Mouse (Mus musculus) embryonic facial prominence, embryonic 15.5 days (tissue): ENCODE results near the gene Ptprt. TPM values are rescaled to one million over a fixed set of nuclear protein-coding genes. Genes with fewer than 3 reads are reported as not detected.

Source experiments
- ATAC-seq: fragments of 200-750 bp; cut with Nextera tagmentation; 2 replicates; pipeline ENCODE4 v1.8.0; 2017; ENCODE audit warnings: low read depth, moderate TSS enrichment; ENCODE audit not compliant: insufficient number of reproducible peaks, low FRiP score, low TSS enrichment
- H3K27ac ChIP-seq: fragments of 300-500 bp; sonication (generic); replicated peaks from 2 replicates; pipeline ENCODE4 v1.5.1; 2015; ENCODE audit warnings: mild to moderate bottlenecking, inconsistent platforms
- H3K27me3 ChIP-seq: fragments of 300-500 bp; sonication (generic); 2 replicates; pipeline ENCODE4 v1.6.1; 2015; ENCODE audit warnings: inconsistent platforms
- H3K36me3 ChIP-seq: fragments of 300-500 bp; sonication (generic); 2 replicates; pipeline ENCODE4 v1.6.1; 2015; ENCODE audit warnings: mild to moderate bottlenecking, inconsistent platforms
- H3K4me1 ChIP-seq: fragments of 300-500 bp; sonication (generic); 2 replicates; pipeline ENCODE4 v1.6.1; 2015; ENCODE audit warnings: inconsistent platforms
- H3K4me2 ChIP-seq: fragments of 300-500 bp; sonication (generic); replicated peaks from 2 replicates; pipeline ENCODE4 v1.6.1; 2015; ENCODE audit warnings: mild to moderate bottlenecking, inconsistent platforms
- H3K4me3 ChIP-seq: fragments of 300-500 bp; sonication (generic); replicated peaks from 2 replicates; pipeline ENCODE4 v1.5.1; 2015; ENCODE audit warnings: mild to moderate bottlenecking, inconsistent platforms
- H3K9ac ChIP-seq: fragments of 300-500 bp; sonication (generic); 2 replicates; pipeline ENCODE4 v1.6.1; 2015; ENCODE audit warnings: inconsistent platforms
- H3K9me3 ChIP-seq: fragments of 300-500 bp; sonication (generic); replicated peaks from 2 replicates; pipeline ENCODE4 v1.6.1; 2016; ENCODE audit warnings: inconsistent platforms
- WGBS: fragments of 180-500 bp; shearing (Covaris S2); methylation state at CpG from one replicate; pipeline ENCODE4 v1.1.7; 2015; 5-methylcytosine and 5-hydroxymethylcytosine counted together
- polyA plus RNA-seq: library from polyadenylated mRNA; unstranded; fragments of >200 nt; fragmentation: Nextera tagmentation; extraction: Ambion mirVana; gene quantifications from 2 replicates; pipeline ENCODE4 v1.2.1, GENCODE M21; 2015

The Ptprt gene
- polyA plus RNA-seq, 1 experiment from 2014 or later: 2.6 TPM

DNA sequence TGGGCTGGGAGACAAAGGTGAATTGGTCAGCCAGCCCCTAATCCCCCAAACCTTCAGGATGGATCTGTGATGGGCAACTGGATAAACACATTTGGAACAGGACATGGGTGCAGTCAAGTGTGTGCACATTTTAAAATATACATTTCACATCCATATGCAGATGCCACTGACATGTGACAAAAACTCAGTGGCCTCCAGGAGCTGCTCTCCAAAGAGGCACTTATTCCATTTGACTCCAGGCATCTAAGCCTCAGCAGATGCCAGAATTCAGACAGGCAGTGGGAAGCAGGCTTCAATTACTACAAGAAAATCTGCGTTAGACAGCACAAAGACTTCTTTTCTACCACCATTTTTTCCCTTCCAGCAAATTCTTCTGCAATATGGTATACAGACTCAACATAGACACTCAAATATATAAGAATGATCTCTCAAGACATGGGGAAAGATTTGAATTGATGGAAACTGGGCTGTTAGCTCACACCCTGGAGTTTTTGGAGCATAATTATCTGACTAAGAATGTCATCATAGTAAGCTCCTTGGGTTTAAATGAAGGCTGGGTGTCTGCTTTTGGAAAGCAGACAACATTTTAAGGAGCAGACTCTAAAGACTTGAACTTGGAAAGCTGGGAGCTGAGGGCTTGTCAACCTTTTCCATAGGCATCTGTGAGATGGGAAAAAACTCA is 580.1 kb downstream of the Ptprt start:
- Histone ChIP-seq H3K36me3 (no peaks in the 10 kb centered on the region), H3K4me1 (no peaks in the 10 kb centered on the region), H3K9ac (no peak overlapping the region), H3K27me3 (no peaks in the 10 kb centered on the region), H3K9me3 (no peaks in the 10 kb centered on the region), H3K4me2 (no peak overlapping the region), H3K27ac (no peak overlapping the region), H3K4me3 (no peak overlapping the region)
- ATAC-seq: no peak
- WGBS: 22% methylated on average over 1 of the region's 1 CpGs

- Histone ChIP-seq H3K9me3 (no peaks in the 10 kb centered on the region), H3K27ac (no peak overlapping the region), H3K4me2 (no peak overlapping the region), H3K4me3 (no peak overlapping the region), H3K9ac (no peak overlapping the region), H3K27me3 (no peaks in the 10 kb centered on the region), H3K4me1 (no peaks in the 10 kb centered on the region), H3K36me3 (no peaks in the 10 kb centered on the region)
- 89% methylated on average over 5 of the region's 5 CpGs for WGBS
- ATAC-seq: no peak
These were observed 582.2 kb downstream of the Ptprt start for GRCm38 (mm10) chr2:162078571-162079280.

- no peak overlapping the region for H3K9ac ChIP-seq
- no peak overlapping the region for H3K4me3 ChIP-seq
- no peak for ATAC-seq
- H3K27ac ChIP-seq: no peak overlapping the region
- no peak overlapping the region for H3K4me2 ChIP-seq
- H3K27me3 ChIP-seq: no peaks in the 10 kb centered on the region
- no peaks in the 10 kb centered on the region for H3K36me3 ChIP-seq
- H3K4me1 ChIP-seq: no peaks in the 10 kb centered on the region
- WGBS: 96% methylated on average over 3 of the region's 3 CpGs
- H3K9me3 ChIP-seq: no peaks in the 10 kb centered on the region
These were observed 608.1 kb downstream of the Ptprt start for GRCm38 (mm10) chr2:162052816-162053215.

DNA sequence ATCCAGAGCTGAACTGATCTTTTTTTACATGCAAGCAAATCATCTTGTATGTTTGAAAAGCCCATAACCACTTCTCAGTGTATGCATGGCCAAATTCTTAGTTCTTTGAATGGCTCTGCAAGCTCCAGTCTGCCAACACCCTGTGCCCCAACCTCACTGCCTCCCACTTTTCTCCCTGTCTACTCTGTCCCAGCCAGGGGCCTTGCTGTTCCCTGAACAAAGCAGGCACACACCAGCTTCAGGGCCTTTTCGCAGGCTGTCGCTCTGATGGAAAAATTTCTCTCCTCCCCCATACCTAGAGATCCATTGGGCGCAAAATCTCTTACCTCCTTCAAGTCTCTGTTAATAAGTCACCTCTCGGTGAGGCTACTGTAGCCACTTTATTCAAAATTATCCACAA is 610.7 kb downstream of the Ptprt start:
- ATAC-seq: no peak
- Histone ChIP-seq H3K36me3 (no peaks in the 10 kb centered on the region), H3K27ac (no peak overlapping the region), H3K27me3 (no peaks in the 10 kb centered on the region), H3K4me1 (no peaks in the 10 kb centered on the region), H3K4me2 (no peak overlapping the region), H3K9me3 (no peaks in the 10 kb centered on the region), H3K9ac (no peak overlapping the region), H3K4me3 (no peak overlapping the region)
- 82% methylated on average over 4 of the region's 4 CpGs for WGBS

GRCm38 (mm10) chr2:162035615-162036014 is 625.3 kb downstream of the Ptprt start:
- H3K27me3 ChIP-seq: no peaks in the 10 kb centered on the region
- no peaks in the 10 kb centered on the region for H3K9me3 ChIP-seq
- WGBS: 64% methylated on average over 4 of the region's 4 CpGs
- ATAC-seq: no peak
- no peak overlapping the region for H3K27ac ChIP-seq
- H3K4me3 ChIP-seq: no peak overlapping the region
- no peaks in the 10 kb centered on the region for H3K36me3 ChIP-seq
- H3K4me2 ChIP-seq: no peak overlapping the region
- H3K9ac ChIP-seq: no peak overlapping the region
- H3K4me1 ChIP-seq: no peaks in the 10 kb centered on the region

- no peak overlapping the region for H3K9ac ChIP-seq
- H3K27me3 ChIP-seq: no peaks in the 10 kb centered on the region
- no peak for ATAC-seq
- H3K4me2 ChIP-seq: no peak overlapping the region
- H3K4me3 ChIP-seq: no peak overlapping the region
- no peak overlapping the region for H3K27ac ChIP-seq
- WGBS: 66% methylated on average over 4 of the region's 4 CpGs
- no peaks in the 10 kb centered on the region for H3K36me3 ChIP-seq
- no peaks in the 10 kb centered on the region for H3K4me1 ChIP-seq
- H3K9me3 ChIP-seq: no peaks in the 10 kb centered on the region
These were observed 629.3 kb downstream of the Ptprt start for GRCm38 (mm10) chr2:162031636-162032035.

DNA sequence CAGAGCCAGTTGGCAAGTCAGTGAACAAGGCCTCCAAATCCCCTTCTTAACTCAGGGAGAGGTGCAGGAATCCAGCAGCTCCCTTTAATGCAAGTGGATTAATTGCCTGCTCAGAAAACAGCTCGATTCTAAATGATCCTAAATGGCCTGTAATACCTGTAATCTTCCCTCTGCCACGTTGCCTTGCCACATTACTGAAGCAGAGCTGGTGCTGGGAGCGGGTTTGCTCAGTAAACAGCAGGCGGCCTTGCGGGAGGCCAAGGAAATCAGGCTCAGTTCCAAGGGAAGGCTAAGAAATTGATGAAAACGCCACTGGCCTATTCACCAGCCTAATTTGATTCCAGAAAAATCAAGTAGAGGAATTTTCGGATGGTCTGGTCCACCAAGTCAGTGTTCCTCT is 659.9 kb downstream of the Ptprt start:
- no peaks in the 10 kb centered on the region for H3K36me3 ChIP-seq
- H3K9ac ChIP-seq: no peak overlapping the region
- H3K4me2 ChIP-seq: no peak overlapping the region
- WGBS: 49% methylated on average over 7 of the region's 7 CpGs
- no peaks in the 10 kb centered on the region for H3K27me3 ChIP-seq
- no peaks in the 10 kb centered on the region for H3K4me1 ChIP-seq
- H3K9me3 ChIP-seq: no peaks in the 10 kb centered on the region
- no peak overlapping the region for H3K27ac ChIP-seq
- ATAC-seq: no peak
- no peak overlapping the region for H3K4me3 ChIP-seq

- Histone ChIP-seq H3K36me3 (no peaks in the 10 kb centered on the region), H3K27me3 (no peaks in the 10 kb centered on the region), H3K4me1 (no peaks in the 10 kb centered on the region), H3K27ac (no peak overlapping the region), H3K9me3 (no peaks in the 10 kb centered on the region), H3K4me3 (no peak overlapping the region), H3K9ac (no peak overlapping the region), H3K4me2 (no peak overlapping the region)
- 68% methylated on average over 3 of the region's 3 CpGs for WGBS
- ATAC-seq: no peak
These were observed 678.6 kb downstream of the Ptprt start for GRCm38 (mm10) chr2:161982311-161982710.

DNA sequence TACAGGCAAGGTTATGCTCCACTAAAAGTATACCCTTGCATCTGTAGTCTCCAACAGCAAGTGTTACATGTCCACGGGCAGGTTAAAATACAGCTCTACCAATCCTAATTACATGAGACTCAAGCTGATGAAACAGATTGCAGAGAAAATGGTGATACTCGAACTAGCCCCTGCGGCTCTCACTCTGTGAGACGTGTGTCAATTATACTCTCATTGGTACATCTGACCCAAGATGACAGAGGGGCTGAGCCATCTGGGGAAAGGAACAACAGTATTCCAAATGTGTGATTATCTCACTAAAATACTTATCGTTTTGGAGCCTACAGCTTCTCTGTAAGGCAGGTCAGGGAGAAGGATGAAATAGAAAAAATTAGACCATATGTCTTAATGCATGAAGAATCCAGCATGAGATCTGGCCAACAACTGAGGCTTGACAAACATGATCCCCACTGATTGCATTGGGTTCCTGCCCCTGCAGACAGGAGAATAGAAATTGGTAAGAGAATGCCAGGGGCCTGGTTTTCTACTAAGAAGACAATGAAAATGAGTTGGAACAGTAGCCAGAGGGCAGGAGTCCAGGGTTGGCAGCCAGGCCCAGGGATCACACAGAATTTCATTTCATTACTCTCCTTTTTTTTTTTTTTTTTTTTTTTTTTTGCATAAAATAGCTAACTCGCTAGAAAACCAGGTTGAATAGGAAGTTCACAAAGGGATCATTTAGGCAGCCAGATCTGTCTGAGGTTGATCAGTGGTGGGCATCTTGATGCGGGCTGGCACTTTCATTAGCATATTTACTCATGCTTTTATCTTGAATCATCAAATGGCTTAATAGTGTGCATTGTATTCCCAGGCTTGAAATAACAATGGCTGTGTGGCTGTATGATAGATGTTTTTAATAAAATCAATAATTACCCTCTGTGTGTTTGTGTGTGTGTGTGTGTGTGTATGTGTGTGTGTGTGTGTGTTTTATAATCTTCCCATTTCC is 699.5 kb downstream of the Ptprt start:
- Histone ChIP-seq H3K4me3 (no peak overlapping the region), H3K36me3 (no peaks in the 10 kb centered on the region), H3K9me3 (no peaks in the 10 kb centered on the region), H3K27me3 (no peaks in the 10 kb centered on the region), H3K4me1 (no peaks in the 10 kb centered on the region), H3K9ac (no peak overlapping the region), H3K27ac (no peak overlapping the region), H3K4me2 (no peak overlapping the region)
- ATAC-seq: no peak
- WGBS: 83% methylated on average over 7 of the region's 7 CpGs

- no peak overlapping the region for H3K4me2 ChIP-seq
- H3K9me3 ChIP-seq: no peaks in the 10 kb centered on the region
- H3K4me1 ChIP-seq: no peaks in the 10 kb centered on the region
- no peak overlapping the region for H3K9ac ChIP-seq
- no peak for ATAC-seq
- no peaks in the 10 kb centered on the region for H3K36me3 ChIP-seq
- 89% methylated on average over 6 of the region's 6 CpGs for WGBS
- H3K27ac ChIP-seq: no peak overlapping the region
- no peak overlapping the region for H3K4me3 ChIP-seq
- H3K27me3 ChIP-seq: no peaks in the 10 kb centered on the region
These were observed 715.5 kb downstream of the Ptprt start for GRCm38 (mm10) chr2:161945424-161945823.

DNA sequence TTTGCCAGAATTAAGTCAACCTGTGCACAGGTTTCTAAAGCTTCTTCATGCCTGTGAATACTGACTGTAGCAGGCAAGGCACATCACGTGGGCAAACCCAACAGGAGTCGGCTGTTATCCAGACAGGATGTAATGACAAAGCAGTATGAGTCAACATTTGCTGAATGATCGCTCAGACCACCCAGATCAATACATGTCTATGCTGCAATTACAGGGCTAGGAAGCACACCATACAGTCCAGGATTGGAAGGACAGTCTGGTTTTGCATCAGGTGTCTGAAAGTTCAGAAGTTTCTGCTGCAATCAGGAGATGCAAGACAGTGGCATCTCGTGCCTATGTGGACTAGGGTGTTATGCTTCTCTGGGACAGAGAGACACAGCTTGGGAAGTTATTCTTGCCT is 716.3 kb downstream of the Ptprt start:
- no peaks in the 10 kb centered on the region for H3K27me3 ChIP-seq
- ATAC-seq: no peak
- 79% methylated on average over 4 of the region's 4 CpGs for WGBS

More for the DNA sequence above, 716.3 kb downstream of the Ptprt start:
- H3K9ac ChIP-seq: no peak overlapping the region
- H3K36me3 ChIP-seq: no peaks in the 10 kb centered on the region
- H3K4me2 ChIP-seq: no peak overlapping the region
- no peak overlapping the region for H3K4me3 ChIP-seq
- no peaks in the 10 kb centered on the region for H3K4me1 ChIP-seq
- H3K9me3 ChIP-seq: no peaks in the 10 kb centered on the region
- no peak overlapping the region for H3K27ac ChIP-seq
